10 mouse cellular contexts compared by ENCODE assay signal in the genomic region with DNA sequence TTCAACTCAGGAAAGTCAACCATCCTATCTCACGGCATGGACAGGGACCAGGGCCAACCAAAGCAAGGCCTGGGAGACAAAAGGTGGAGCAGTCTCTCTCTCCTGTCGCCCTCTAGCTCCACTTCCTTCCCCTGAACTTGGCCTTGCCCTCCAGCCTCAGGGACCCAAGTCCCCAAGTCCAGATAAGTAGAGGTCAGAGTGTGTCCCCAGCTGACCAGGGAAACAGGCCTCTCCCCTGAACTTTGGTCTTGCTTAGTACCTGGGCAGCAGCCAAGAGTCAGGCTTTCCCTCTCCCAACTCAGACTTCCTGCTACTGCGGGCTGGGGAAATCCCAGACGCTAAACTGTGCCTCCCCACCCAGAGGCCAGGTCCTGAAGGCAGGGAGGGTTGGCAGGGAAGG. TPM values are rescaled to one million over a fixed set of nuclear protein-coding genes. Genes with fewer than 3 reads are reported as not detected.
DNase-seq lines count a peak whose midpoint lies in the region; ATAC-seq and TF ChIP-seq lines count a peak whose summit lies in the region.
"Had no signal": no experiment of that assay in that cellular context is flagged by ENCODE, and none has a peak within 500 bp of the region (broad histone marks: within the 10 kb centered on the region; RNA-seq: fewer than 3 reads in every experiment).

No protein-coding gene starts in this region.

- peak overlapping the region; percentile 7; the same call in 1 of the 2 replicates for H3K4me2 ChIP-seq in intestine, embryonic 15.5 days (replicated peaks)
- H3K4me2 ChIP-seq in liver, postnatal 0 days (ENCODE audit: low read depth, low read length) = 0 out of 2 replicates have a peak overlapping the region, but pooled peaks have one; percentile 16

- whole genome bisulfite sequencing in intestine, embryonic 15.5 days = 15% methylated on average over 4 of the region's 4 CpGs
- 15% methylated on average over 4 of the region's 4 CpGs for WGBS in liver, postnatal 0 days (ENCODE audit: insufficient replicate concordance)
- 55% methylated on average over 4 of the region's 4 CpGs for WGBS in hindbrain, embryonic 10.5 days

- peaks cover 32% of the 10 kb centered on the region for H3K4me1 ChIP-seq in intestine, embryonic 15.5 days (replicated peaks)
- H3K4me1 ChIP-seq in liver, postnatal 0 days (ENCODE audit: insufficient read depth) = peaks cover 25% of the 10 kb centered on the region
- H3K4me1 ChIP-seq in hindbrain, embryonic 10.5 days (replicated peaks) = peaks cover 23% of the 10 kb centered on the region

- no peak for TF ChIP-seq EP300 in liver, postnatal 0 days (IDR thresholded peaks at IDR 0.05; ENCODE audit: low read depth)

- DNase-seq in NIH3T3 (ENCODE audit: low read depth) = peak; percentile 17
- peak; percentile 39 to 78 for DNase-seq in adrenal gland, postnatal 36 days
- DNase-seq in liver, postnatal 0 days = peak; percentile 69
- DNase-seq in spleen, postnatal 14 days (ENCODE audit: low spot score in 2 of 2) = no peak
- no peak for DNase-seq in layer of hippocampus, adult 11-12 months (ENCODE audit: low spot score)
- no peak for DNase-seq in hindbrain, embryonic 10.5 days (ENCODE audit: low spot score)
- no peak for DNase-seq in ovary, postnatal 10 days (ENCODE audit: low spot score)
- DNase-seq: cerebellum, postnatal 36 days; lung, embryonic 14.5 days had no signal

- peak; percentile 69 for ATAC-seq in intestine, embryonic 15.5 days
- ATAC-seq in liver, postnatal 0 days = peak; percentile 80

- no peaks in the 10 kb centered on the region for H3K9me3 ChIP-seq in intestine, embryonic 15.5 days
- H3K9me3 ChIP-seq in liver, postnatal 0 days (ENCODE audit: low read length) = no peaks in the 10 kb centered on the region
- no peaks in the 10 kb centered on the region for H3K9me3 ChIP-seq in hindbrain, embryonic 10.5 days

- H3K27ac ChIP-seq in intestine, embryonic 15.5 days = peak overlapping the region; percentile 10; the same call in 1 of the 2 replicates
- peak overlapping the region; percentile 41; the same call in 1 of the 2 replicates for H3K27ac ChIP-seq in liver, postnatal 0 days (ENCODE audit: low read depth)
- no peak overlapping the region for H3K27ac ChIP-seq in hindbrain, embryonic 10.5 days

- no peaks in the 10 kb centered on the region for H3K36me3 ChIP-seq in intestine, embryonic 15.5 days
- H3K36me3 ChIP-seq in liver, postnatal 0 days (replicated peaks; ENCODE audit: insufficient read depth, low read length) = no peaks in the 10 kb centered on the region
- H3K36me3 ChIP-seq in hindbrain, embryonic 10.5 days = no peaks in the 10 kb centered on the region

- H3K4me3 ChIP-seq in intestine, embryonic 15.5 days (replicated peaks) = no peak overlapping the region
- no peak overlapping the region for H3K4me3 ChIP-seq in liver, postnatal 0 days (ENCODE audit: low read depth, low read length)
- no peak overlapping the region for H3K4me3 ChIP-seq in hindbrain, embryonic 10.5 days

- no peaks in the 10 kb centered on the region for H3K27me3 ChIP-seq in intestine, embryonic 15.5 days (replicated peaks)
- no peaks in the 10 kb centered on the region for H3K27me3 ChIP-seq in liver, postnatal 0 days (ENCODE audit: insufficient read depth, low read length)
- peaks cover 10% of the 10 kb centered on the region for H3K27me3 ChIP-seq in hindbrain, embryonic 10.5 days (ENCODE audit: insufficient read depth, poor library complexity, severe bottlenecking)

- no peak for TF ChIP-seq CTCF in liver, postnatal 0 days (IDR thresholded peaks at IDR 0.05; ENCODE audit: low read depth)

- no peak overlapping the region for H3K9ac ChIP-seq in intestine, embryonic 15.5 days
- no peak overlapping the region for H3K9ac ChIP-seq in liver, postnatal 0 days (replicated peaks)
- H3K9ac ChIP-seq: lung, embryonic 14.5 days had no signal

RNA-seq across cellular contexts. Expression of gene Etv3, which starts 16.1 kb away (rescaled TPM):
- 10 to 100 TPM; 22.0 to 24.7 TPM for total RNA-seq in adrenal gland, postnatal 36 days (2021)
- 12.5 and 13.1 TPM in 2 replicates for polyA plus RNA-seq in intestine, embryonic 15.5 days (2015; fragmentation: Nextera tagmentation; extraction: Ambion mirVana)
- polyA plus RNA-seq in liver, postnatal 0 days (2015; fragmentation: Nextera tagmentation; extraction: Ambion mirVana) = 3.6 and 3.9 TPM in 2 replicates
- 9.6 and 12.2 TPM in 2 replicates for polyA plus RNA-seq in hindbrain, embryonic 10.5 days (2016; fragmentation: Nextera tagmentation; extraction: Ambion mirVana)

Comparison
In these comparisons a context has a peak if more than half of its experiments do, and no peak if none do; other contexts are left out.
1. DNase-seq: peak in NIH3T3 (single experiment), adrenal gland, postnatal 36 days (2 of 2) and liver, postnatal 0 days (single experiment); none in spleen, postnatal 14 days (0 of 2), layer of hippocampus, adult 11-12 months (single experiment), hindbrain, embryonic 10.5 days (single experiment) and ovary, postnatal 10 days (single experiment).